Mouse (Mus musculus): ENCODE measurements at regions not wholly inside any gene's neighbourhood (a gene's known extent, or its start where the extent isn't known, plus 50 kb on each side); places are given as distances from the start of the nearest gene placed in this dataset.

- peaks cover 7% of the 10 kb centered on the region; the same call in 1 of the 2 replicates for H3K4me1 ChIP-seq (replicated peaks; ENCODE audit: control insufficient read depth, insufficient read depth, low read length)
- H3K36me3 ChIP-seq (ENCODE audit: control insufficient read depth, insufficient read depth) = no peaks in the 10 kb centered on the region
- ATAC-seq = peak; percentile 79
- no peaks in the 10 kb centered on the region for H3K27me3 ChIP-seq (replicated peaks; ENCODE audit: control insufficient read depth, insufficient read depth, low read length)
- H3K4me3 ChIP-seq (replicated peaks; ENCODE audit: low read length) = no peak overlapping the region
- WGBS = 26% methylated on average over 8 of the region's 8 CpGs
- H3K9me3 ChIP-seq (ENCODE audit: control insufficient read depth, low read length) = no peaks in the 10 kb centered on the region
- no peak overlapping the region for H3K27ac ChIP-seq (ENCODE audit: low read length)
- no peak overlapping the region for H3K4me2 ChIP-seq (ENCODE audit: low read length)
- H3K9ac ChIP-seq (replicated peaks; ENCODE audit: low read depth, low read length) = no peak overlapping the region
These were observed 140.5 kb downstream of the Samd5 start for GRCm38 (mm10) chr10:9534552-9534951.

GRCm38 (mm10) chr10:9533283-9533682 lies 141.7 kb downstream of the Samd5 start:
- H3K27ac ChIP-seq (ENCODE audit: low read length) = no peak overlapping the region
- no peaks in the 10 kb centered on the region for H3K27me3 ChIP-seq (replicated peaks; ENCODE audit: control insufficient read depth, insufficient read depth, low read length)
- H3K4me3 ChIP-seq (replicated peaks; ENCODE audit: low read length) = no peak overlapping the region
- H3K9ac ChIP-seq (replicated peaks; ENCODE audit: low read depth, low read length) = no peak overlapping the region
- 20% methylated on average over 2 of the region's 2 CpGs for WGBS
- ATAC-seq = no peak; the same call in 1 of the 2 replicates
- H3K4me1 ChIP-seq (replicated peaks; ENCODE audit: control insufficient read depth, insufficient read depth, low read length) = peaks cover 7% of the 10 kb centered on the region; the same call in 1 of the 2 replicates
- no peaks in the 10 kb centered on the region for H3K36me3 ChIP-seq (ENCODE audit: control insufficient read depth, insufficient read depth)
- no peak overlapping the region for H3K4me2 ChIP-seq (ENCODE audit: low read length)
- H3K9me3 ChIP-seq (ENCODE audit: control insufficient read depth, low read length) = no peaks in the 10 kb centered on the region

GRCm38 (mm10) chr10:9531931-9532330 lies 143.1 kb downstream of the Samd5 start:
- Histone ChIP-seq H3K9me3 (ENCODE audit: control insufficient read depth, low read length) (no peaks in the 10 kb centered on the region), H3K9ac (replicated peaks; ENCODE audit: low read depth, low read length) (no peak overlapping the region), H3K4me2 (ENCODE audit: low read length) (no peak overlapping the region), H3K4me3 (replicated peaks; ENCODE audit: low read length) (no peak overlapping the region), H3K36me3 (ENCODE audit: control insufficient read depth, insufficient read depth) (no peaks in the 10 kb centered on the region), H3K4me1 (replicated peaks; ENCODE audit: control insufficient read depth, insufficient read depth, low read length) (peaks cover 7% of the 10 kb centered on the region; the same call in 1 of the 2 replicates), H3K27me3 (replicated peaks; ENCODE audit: control insufficient read depth, insufficient read depth, low read length) (no peaks in the 10 kb centered on the region), H3K27ac (ENCODE audit: low read length) (no peak overlapping the region)
- WGBS = 20% methylated on average over 5 of the region's 5 CpGs
- no peak for ATAC-seq

GRCm38 (mm10) chr10:9529408-9529807 lies 145.6 kb downstream of the Samd5 start:
- H3K9ac ChIP-seq (replicated peaks; ENCODE audit: low read depth, low read length) = no peak overlapping the region
- 65% methylated on average over 7 of the region's 7 CpGs for WGBS
- no peak overlapping the region for H3K27ac ChIP-seq (ENCODE audit: low read length)
- peaks cover 9% of the 10 kb centered on the region; the same call in 1 of the 2 replicates for H3K4me1 ChIP-seq (replicated peaks; ENCODE audit: control insufficient read depth, insufficient read depth, low read length)
- H3K9me3 ChIP-seq (ENCODE audit: control insufficient read depth, low read length) = no peaks in the 10 kb centered on the region
- no peaks in the 10 kb centered on the region for H3K27me3 ChIP-seq (replicated peaks; ENCODE audit: control insufficient read depth, insufficient read depth, low read length)
- no peak overlapping the region for H3K4me2 ChIP-seq (ENCODE audit: low read length)
- ATAC-seq = no peak
- H3K4me3 ChIP-seq (replicated peaks; ENCODE audit: low read length) = no peak overlapping the region
- no peaks in the 10 kb centered on the region for H3K36me3 ChIP-seq (ENCODE audit: control insufficient read depth, insufficient read depth)

- H3K27me3 ChIP-seq (replicated peaks; ENCODE audit: control insufficient read depth, insufficient read depth, low read length) = no peaks in the 10 kb centered on the region
- H3K9ac ChIP-seq (replicated peaks; ENCODE audit: low read depth, low read length) = no peak overlapping the region
- no peak overlapping the region for H3K4me2 ChIP-seq (ENCODE audit: low read length)
- WGBS = 83% methylated on average over 4 of the region's 4 CpGs
- no peak overlapping the region for H3K27ac ChIP-seq (ENCODE audit: low read length)
- no peaks in the 10 kb centered on the region for H3K36me3 ChIP-seq (ENCODE audit: control insufficient read depth, insufficient read depth)
- H3K9me3 ChIP-seq (ENCODE audit: control insufficient read depth, low read length) = no peaks in the 10 kb centered on the region
- H3K4me1 ChIP-seq (replicated peaks; ENCODE audit: control insufficient read depth, insufficient read depth, low read length) = 0 out of 2 replicates have a peak, but pooled peaks cover 3% of the 10 kb centered on the region
- no peak overlapping the region for H3K4me3 ChIP-seq (replicated peaks; ENCODE audit: low read length)
- ATAC-seq = no peak
These were observed 146.9 kb downstream of the Samd5 start for GRCm38 (mm10) chr10:9528066-9528465.

- H3K4me1 ChIP-seq (replicated peaks; ENCODE audit: control insufficient read depth, insufficient read depth, low read length) = 0 out of 2 replicates have a peak, but pooled peaks cover 3% of the 10 kb centered on the region
- H3K27me3 ChIP-seq (replicated peaks; ENCODE audit: control insufficient read depth, insufficient read depth, low read length) = no peaks in the 10 kb centered on the region
- WGBS = 49% methylated on average over 12 of the region's 12 CpGs
- H3K27ac ChIP-seq (ENCODE audit: low read length) = no peak overlapping the region
- H3K4me3 ChIP-seq (replicated peaks; ENCODE audit: low read length) = no peak overlapping the region
- H3K9ac ChIP-seq (replicated peaks; ENCODE audit: low read depth, low read length) = no peak overlapping the region
- H3K36me3 ChIP-seq (ENCODE audit: control insufficient read depth, insufficient read depth) = no peaks in the 10 kb centered on the region
- ATAC-seq = peak; percentile 58; the same call in 1 of the 2 replicates
- H3K4me2 ChIP-seq (ENCODE audit: low read length) = no peak overlapping the region
- no peaks in the 10 kb centered on the region for H3K9me3 ChIP-seq (ENCODE audit: control insufficient read depth, low read length)
These were observed 165.1 kb downstream of the Samd5 start for GRCm38 (mm10) chr10:9509764-9510390.

GRCm38 (mm10) chr10:9509092-9509671 lies 165.8 kb downstream of the Samd5 start:
- ATAC-seq = no peak
- H3K9me3 ChIP-seq (ENCODE audit: control insufficient read depth, low read length) = no peaks in the 10 kb centered on the region
- no peaks in the 10 kb centered on the region for H3K27me3 ChIP-seq (replicated peaks; ENCODE audit: control insufficient read depth, insufficient read depth, low read length)
- H3K27ac ChIP-seq (ENCODE audit: low read length) = no peak overlapping the region
- 66% methylated on average over 17 of the region's 17 CpGs for WGBS
- no peak overlapping the region for H3K4me3 ChIP-seq (replicated peaks; ENCODE audit: low read length)
- no peak overlapping the region for H3K9ac ChIP-seq (replicated peaks; ENCODE audit: low read depth, low read length)
- no peak overlapping the region for H3K4me2 ChIP-seq (ENCODE audit: low read length)
- H3K36me3 ChIP-seq (ENCODE audit: control insufficient read depth, insufficient read depth) = no peaks in the 10 kb centered on the region
- peaks cover 5% of the 10 kb centered on the region; the same call in 1 of the 2 replicates for H3K4me1 ChIP-seq (replicated peaks; ENCODE audit: control insufficient read depth, insufficient read depth, low read length)

- WGBS = 11% methylated on average over 11 of the region's 11 CpGs
- peaks cover 11% of the 10 kb centered on the region; the same call in 1 of the 2 replicates for H3K4me1 ChIP-seq (replicated peaks; ENCODE audit: control insufficient read depth, insufficient read depth, low read length)
- peak; percentile 90 for ATAC-seq
These were observed 171.2 kb downstream of the Samd5 start for GRCm38 (mm10) chr10:9503569-9504493.

GRCm38 (mm10) chr10:9498550-9498949 lies 176.5 kb downstream of the Samd5 start:
- Histone ChIP-seq H3K27me3 (replicated peaks; ENCODE audit: control insufficient read depth, insufficient read depth, low read length) (no peaks in the 10 kb centered on the region), H3K4me3 (replicated peaks; ENCODE audit: low read length) (no peak overlapping the region), H3K4me2 (ENCODE audit: low read length) (no peak overlapping the region), H3K9ac (replicated peaks; ENCODE audit: low read depth, low read length) (no peak overlapping the region), H3K36me3 (ENCODE audit: control insufficient read depth, insufficient read depth) (no peaks in the 10 kb centered on the region), H3K4me1 (replicated peaks; ENCODE audit: control insufficient read depth, insufficient read depth, low read length) (peaks cover 14% of the 10 kb centered on the region; the same call in 1 of the 2 replicates), H3K9me3 (ENCODE audit: control insufficient read depth, low read length) (no peaks in the 10 kb centered on the region), H3K27ac (ENCODE audit: low read length) (no peak overlapping the region)
- WGBS = 17% methylated on average over 3 of the region's 3 CpGs
- ATAC-seq = no peak

More at GRCm38 (mm10) chr10:9503569-9504493, 171.2 kb downstream of the Samd5 start:
- Histone ChIP-seq H3K9ac (replicated peaks; ENCODE audit: low read depth, low read length) (no peak overlapping the region), H3K27me3 (replicated peaks; ENCODE audit: control insufficient read depth, insufficient read depth, low read length) (no peaks in the 10 kb centered on the region), H3K4me3 (replicated peaks; ENCODE audit: low read length) (no peak overlapping the region), H3K36me3 (ENCODE audit: control insufficient read depth, insufficient read depth) (no peaks in the 10 kb centered on the region), H3K9me3 (ENCODE audit: control insufficient read depth, low read length) (no peaks in the 10 kb centered on the region), H3K27ac (ENCODE audit: low read length) (no peak overlapping the region), H3K4me2 (ENCODE audit: low read length) (no peak overlapping the region)

All from forebrain, embryonic 16.5 days (tissue).